Mouse (Mus musculus) left cerebral cortex, postnatal 25 days (tissue): ENCODE measurements around the gene Pitpnm3. TPM values are rescaled to one million over a fixed set of nuclear protein-coding genes. Genes with fewer than 3 reads are reported as not detected.
"Not testable (repeated sequence)": the region's sequence is repeated elsewhere in the genome, so short reads cannot be mapped to it uniquely, and the experiment has no call there.

Experiments used
- DNase-seq, 2 experiments: peaks; one replicate each; pipeline ENCODE4 v3.0.0; 2022; ENCODE audit warnings: low spot score in 2 of 2, mixed read lengths in 1 of 2
- intact Hi-C: fragments of 180-260 bp; cut with DNase I; formaldehyde crosslinking; loops from one replicate; pipeline ENCODE4 v1.15.1; 2025
- total RNA-seq, 2 experiments: library from RNA; stranded (reverse); gene quantifications; 2 replicates each; pipeline ENCODE4 v1.2.3; 2021

Gene Pitpnm3
- total RNA-seq: 10 to 100 TPM; 72.4 to 78.6 TPM

- DNase-seq: peak; percentile 54 to 60
- intact Hi-C loops: loop anchor here (2.0 kb wide), 1 partner anchor 85 kb away; no protein-coding TSS in a partner anchor
Measured at GRCm38 (mm10) chr11:72135383-72136158, at the start of gene Pitpnm3. Gene Pitpnm3, minus strand, starts transcription at chr11:72135778.

DNA sequence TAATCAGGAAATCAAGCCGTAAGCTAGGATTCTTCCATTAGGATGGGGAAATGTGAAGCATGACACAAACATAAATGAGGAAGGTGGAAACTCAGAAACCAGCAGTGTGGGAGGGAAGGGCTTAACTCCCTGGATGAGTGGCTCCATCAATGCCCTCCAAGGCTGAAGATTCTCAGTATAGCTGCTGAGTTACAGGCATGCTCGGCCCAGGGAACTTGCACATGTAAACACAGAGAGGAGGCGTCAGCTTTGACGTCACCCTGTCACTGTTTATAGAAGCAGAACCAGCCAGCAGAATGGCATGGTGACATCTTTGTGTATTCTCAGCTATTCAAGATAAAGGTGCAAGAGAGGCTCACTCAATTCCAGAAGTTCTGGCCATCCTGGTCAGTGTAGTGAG is 48.7 kb upstream of the Pitpnm3 start:
- intact Hi-C loops: no loop called here
- peak in 1 of 2 experiments; percentile 47 for DNase-seq

- intact Hi-C loops: no loop called here
- DNase-seq: no peak
Measured at GRCm38 (mm10) chr11:72181136-72181535, 45.6 kb upstream of the Pitpnm3 start.

DNA sequence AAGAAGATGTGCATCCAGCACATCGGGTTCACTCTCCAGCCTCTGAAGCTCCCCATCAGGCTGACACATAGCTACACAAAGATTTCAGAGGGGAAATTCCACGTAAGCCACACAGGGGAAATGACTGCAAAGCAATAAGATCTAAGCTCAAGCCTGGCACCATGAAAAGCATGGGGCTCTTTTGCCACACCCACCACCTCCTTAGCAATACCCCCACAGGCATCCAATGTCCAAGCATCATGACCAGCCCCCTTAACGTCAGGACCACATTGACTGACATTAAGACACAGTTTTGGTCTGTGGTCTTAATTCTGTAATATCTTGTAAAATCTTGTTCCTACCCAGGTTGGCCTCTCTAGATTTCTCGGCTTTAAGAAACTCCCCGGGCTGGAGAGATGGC is 45.0 kb upstream of the Pitpnm3 start:
- intact Hi-C loops: no loop called here
- DNase-seq: no peak

DNA sequence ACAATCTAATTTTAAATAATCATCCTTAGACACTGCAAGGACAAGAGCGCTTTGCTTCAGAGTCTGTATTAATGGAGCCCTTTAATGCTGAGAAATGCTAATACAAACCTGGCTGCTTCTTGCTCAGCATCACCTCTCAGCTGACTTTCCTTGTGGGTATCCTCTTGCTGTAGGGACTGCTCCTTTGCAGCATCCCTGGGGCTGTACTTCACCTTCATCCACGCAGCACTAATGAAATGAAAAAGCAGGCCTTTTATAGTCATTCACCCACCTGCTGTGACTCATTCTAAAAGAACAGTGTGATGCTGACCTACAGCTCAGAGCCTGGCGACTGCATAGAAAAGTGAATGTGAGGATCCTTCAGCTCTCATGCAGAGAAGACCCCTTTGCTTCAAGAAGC is 41.0 kb upstream of the Pitpnm3 start:
- intact Hi-C loops: no loop called here
- peak in 1 of 2 experiments; percentile 44 for DNase-seq

DNA sequence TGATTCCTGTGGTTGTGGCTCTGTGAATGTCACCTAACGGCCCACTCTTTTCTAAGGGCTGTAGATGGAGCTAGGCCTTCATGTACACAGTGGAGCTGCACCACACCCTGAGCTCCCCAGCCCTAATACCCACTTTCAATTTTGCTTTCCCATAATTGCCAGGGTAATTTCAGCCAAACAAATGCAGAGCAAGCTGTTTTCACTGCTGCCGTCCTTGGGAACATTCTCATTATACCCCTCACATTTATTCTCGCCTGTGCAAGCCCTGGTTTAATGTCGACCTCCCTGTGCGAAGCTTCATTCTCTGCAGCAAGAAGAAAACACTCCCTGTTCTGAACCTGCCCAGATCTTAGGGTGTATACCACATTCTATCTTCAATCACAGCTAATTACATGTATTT is 40.4 kb upstream of the Pitpnm3 start:
- intact Hi-C loops: no loop called here

GRCm38 (mm10) chr11:72174721-72175120 is 39.1 kb upstream of the Pitpnm3 start:
- no peak for DNase-seq
- intact Hi-C loops: no loop called here

More for the DNA sequence above, 40.4 kb upstream of the Pitpnm3 start:
- DNase-seq: no peak

DNA sequence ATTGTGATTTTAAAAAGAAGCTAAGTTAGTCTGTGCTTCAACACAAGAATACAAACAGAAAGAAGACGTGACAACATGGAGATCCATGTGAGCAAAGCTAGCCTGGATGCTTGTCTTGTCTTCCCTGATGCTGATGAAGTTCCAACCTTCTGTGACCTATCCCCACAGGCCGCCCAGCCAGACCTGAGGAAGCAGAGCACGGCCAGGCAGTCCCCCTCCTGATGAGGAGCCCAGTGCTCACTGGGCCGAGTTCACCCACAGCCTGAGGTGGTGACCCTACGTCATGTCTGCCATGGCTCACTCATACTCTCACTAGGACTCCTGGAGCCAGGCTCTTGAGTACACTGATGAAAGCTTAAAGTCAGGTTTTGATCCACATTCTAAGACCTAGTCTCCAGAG is 37.9 kb upstream of the Pitpnm3 start:
- intact Hi-C loops: no loop called here
- DNase-seq: no peak

- intact Hi-C loops, DNase-seq: not testable (repeated sequence)
Measured at GRCm38 (mm10) chr11:72171906-72172305, 36.3 kb upstream of the Pitpnm3 start.

DNA sequence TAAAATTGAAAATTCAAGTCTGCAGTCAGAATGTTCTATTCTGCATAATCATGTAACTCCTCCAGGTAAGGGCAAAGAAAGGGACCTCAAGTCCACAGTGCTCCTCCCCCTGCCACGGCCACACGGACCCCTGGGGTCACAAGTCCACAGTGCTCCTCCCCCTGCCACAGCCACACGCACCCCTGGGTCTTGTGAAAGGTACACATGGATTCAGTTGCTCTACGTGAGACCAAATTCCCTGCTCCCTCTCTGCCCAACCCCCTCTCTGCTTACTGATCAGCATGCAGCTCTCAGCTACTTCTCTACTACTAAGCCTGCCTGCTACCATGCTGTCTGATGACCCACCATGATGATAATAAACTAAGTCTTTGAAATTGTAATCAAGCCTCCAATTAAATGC is 34.3 kb upstream of the Pitpnm3 start:
- intact Hi-C loops: no loop called here
- no peak for DNase-seq

DNA sequence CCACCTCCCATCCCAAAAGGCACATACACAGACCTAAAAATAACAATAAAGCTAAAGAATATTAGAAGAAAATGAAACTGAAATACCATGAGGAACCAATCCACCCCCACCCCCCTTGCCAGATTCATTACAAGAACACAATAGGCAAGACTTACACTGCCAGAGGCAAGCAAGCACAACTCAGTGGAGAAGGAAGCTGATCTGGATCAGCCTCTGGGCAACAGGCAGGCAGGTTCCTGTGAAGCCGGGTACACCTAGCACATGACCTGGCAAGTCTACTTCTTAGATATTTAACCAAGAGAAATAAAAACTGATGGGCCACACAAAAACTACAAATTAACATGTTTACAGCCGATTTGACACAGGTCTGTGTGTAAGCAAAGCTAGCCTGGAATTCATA is 27.6 kb upstream of the Pitpnm3 start:
- no peak for DNase-seq
- intact Hi-C loops: no loop called here

DNA sequence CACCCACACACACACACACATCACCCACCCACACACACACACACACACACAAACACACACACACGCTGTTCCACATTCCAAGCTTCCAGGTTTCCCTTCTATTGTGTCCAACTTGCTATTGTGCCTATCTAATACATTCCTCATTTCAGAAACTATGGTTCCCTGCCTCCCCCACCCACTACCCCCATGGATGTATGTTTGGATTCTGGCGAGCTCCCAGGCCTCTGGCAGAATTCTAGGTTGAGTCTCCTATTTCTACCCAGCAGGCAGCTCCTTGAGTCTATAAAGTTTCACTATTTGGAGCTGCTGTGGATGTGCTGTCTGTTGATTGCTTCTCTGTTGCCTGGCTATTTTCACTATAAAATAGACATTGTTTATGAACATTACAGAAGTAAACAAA is 21.0 kb upstream of the Pitpnm3 start:
- intact Hi-C loops: no loop called here
- DNase-seq: peak; percentile 30 to 78

DNA sequence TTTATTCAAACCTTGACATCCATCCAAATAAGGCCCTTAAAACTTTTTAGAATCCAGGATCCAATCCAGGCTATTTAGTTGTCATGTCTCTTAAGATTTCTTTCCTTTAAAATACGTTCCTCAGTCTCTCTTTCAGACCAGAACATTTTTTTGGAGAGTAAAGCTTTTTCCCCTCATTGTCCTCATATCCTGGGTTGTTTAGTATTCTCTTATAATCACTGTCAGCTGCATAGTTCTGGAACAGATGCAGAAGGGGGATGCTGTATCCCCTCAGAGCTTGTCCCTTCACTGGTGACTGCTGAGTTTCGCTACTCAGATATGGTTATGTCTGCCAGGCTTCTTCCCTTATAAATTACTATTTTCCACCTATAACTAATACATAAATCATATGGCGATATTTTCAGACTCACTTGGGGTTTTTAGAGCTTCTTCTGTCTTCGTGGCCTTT is 20.4 kb upstream of the Pitpnm3 start:
- no peak for DNase-seq
- intact Hi-C loops: no loop called here

DNA sequence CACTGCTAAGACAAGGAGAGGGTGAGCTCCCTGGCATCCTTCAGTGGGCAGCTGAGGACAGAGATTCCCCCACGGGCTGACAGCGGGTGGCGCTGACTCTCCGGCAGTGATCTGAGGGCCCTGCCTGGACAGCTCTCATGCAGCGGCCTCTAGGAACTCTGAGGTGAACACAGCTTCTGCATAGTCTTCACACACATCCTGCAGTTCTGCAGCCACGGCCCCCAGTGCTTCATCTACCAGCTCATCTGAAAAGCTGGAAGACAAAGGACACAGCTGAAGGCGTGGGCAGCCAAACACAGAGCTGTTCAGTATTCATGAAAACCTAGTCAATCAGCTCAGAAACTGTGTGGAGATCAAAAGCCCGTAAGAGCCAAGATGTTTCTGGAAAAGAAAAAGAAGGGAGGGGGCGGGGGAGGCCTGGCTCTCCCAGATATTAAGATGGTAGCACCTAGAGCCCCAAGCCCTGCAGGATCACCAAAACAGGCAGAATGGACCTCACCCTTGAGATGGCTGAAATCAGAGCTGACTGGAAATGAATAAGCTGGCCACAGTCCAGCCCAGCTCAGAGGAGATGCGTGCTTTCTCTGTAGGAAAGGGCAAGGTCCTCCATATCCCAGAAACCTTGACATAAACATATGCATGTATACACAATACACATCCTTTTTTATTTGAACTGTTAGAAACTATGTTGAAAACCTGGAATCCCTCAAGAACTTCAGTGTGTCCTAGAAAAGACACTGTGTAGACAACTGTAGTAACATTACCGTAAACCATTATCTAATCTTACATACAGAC is 19.8 kb upstream of the Pitpnm3 start:
- intact Hi-C loops: no loop called here

GRCm38 (mm10) chr11:72153122-72153862 is 17.7 kb upstream of the Pitpnm3 start:
- DNase-seq: no peak
- intact Hi-C loops: no loop called here

More for the DNA sequence above, 19.8 kb upstream of the Pitpnm3 start:
- DNase-seq: peak; percentile 60 to 79

DNA sequence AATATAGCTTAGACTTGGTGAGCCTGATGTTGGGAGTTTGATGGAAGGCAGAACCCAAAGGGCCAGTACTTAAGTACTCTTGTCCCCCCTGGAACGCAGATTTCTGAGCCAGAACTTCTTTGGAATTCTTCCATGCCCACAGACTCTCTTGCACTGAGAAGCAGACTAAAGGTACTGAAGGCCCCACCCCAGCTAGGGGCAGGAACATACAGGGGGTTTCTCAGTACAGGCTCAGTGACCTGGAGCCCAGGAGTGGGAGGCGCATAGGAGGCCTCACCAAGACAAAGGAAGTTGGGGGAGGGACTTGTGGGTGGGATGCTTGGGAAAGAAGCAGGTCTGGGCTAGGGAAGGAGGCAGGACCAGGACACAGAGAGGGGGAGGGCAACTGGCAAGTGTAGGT is 15.5 kb upstream of the Pitpnm3 start:
- DNase-seq: no peak
- intact Hi-C loops: no loop called here

DNA sequence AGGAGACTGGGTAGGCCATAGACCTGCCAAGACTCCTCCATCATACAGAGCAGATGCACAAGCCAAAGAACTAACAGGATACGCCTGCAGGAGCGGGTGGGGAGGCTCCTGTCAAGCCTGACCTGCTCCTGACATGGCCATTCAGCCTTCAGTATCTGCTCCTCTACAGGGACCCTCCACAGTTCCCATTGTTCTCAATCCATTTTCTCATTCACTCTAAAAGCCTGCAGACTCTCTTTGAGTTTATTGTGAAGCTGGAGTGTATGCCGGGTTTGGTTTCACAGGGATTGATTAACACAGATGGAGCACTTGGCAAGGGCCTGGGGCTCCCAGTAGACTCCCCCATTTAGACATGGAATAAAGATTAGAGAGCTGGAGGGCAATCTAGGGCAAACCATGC is 12.3 kb upstream of the Pitpnm3 start:
- no peak for DNase-seq

DNA sequence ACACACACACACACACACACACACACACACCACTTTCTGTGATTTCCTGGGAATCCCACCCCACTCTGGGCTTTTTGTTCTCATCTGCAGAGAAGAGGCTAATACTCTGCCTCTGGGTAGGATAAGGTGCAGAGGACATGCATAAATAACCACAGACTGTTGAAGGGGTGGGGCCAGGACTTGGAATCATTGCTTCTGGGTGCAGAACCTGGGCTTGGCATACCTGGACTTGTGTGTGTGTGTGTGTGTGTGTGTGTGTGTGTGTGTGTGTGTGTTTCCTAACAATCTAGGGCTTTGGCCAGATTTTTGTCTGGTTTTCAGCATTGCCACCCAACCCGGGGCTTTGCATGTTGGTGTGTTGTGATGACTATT is 10.3 kb upstream of the Pitpnm3 start:
- DNase-seq: no peak
- intact Hi-C loops: loop anchor here (1.0 kb wide), 1 partner anchor 94 kb away; no protein-coding TSS in a partner anchor

More for the DNA sequence above, 12.3 kb upstream of the Pitpnm3 start:
- intact Hi-C loops: no loop called here

DNA sequence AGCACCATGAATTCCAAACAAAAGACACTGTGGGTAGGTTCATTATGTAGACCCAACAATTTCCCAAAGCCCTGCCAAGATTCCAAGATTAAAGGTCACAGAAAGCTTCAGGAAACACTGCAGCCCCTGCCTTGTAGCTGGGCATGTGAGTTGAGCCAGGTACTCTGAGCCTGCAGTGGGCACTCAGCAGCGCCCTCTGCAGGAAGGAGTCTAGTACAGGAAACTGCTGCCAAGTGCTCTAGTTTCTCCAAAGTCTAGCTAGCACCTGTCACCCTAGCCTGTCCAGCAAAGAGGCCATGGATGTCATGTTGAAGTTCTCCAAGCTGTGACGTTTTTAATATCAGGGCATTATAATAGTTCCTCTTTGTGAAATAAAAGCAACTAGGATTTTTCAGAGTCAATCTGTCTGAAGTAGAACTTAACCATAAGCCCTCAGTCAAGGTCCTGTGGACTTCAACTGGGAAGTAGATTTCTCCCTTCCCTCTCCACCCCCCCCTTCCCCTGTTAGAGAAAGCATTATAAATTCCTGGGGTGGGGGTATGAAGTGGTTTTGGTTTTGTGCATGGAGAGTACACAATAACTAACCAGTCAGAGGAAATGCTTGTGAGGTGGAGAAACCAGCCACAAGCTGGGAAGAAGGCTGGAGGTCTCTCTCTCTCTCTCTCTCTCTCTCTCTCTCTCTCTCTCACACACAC is 9.8 kb upstream of the Pitpnm3 start:
- intact Hi-C loops: loop anchor here (1.0 kb wide), 1 partner anchor 93 kb away; no protein-coding TSS in a partner anchor
- DNase-seq: peak in 1 of 2 experiments; percentile 30
